In genomic region chr9:69823179-69823966, GRCm38 (mm10) we compare ENCODE assay signal across 22 mouse cellular contexts.
DNase-seq lines count a peak whose midpoint lies in the region; ATAC-seq and TF ChIP-seq lines count a peak whose summit lies in the region.
"Had no signal": no experiment of that assay in that cellular context is flagged by ENCODE, and none has a peak within 500 bp of the region (broad histone marks: within the 10 kb centered on the region; RNA-seq: fewer than 3 reads in every experiment).

No protein-coding gene starts in this region.

- no peaks in the 10 kb centered on the region for H3K9me3 ChIP-seq in forebrain, embryonic 14.5 days (replicated peaks; ENCODE audit: control insufficient read depth, low read length)
- no peaks in the 10 kb centered on the region for H3K9me3 ChIP-seq in forebrain, embryonic 16.5 days (ENCODE audit: control insufficient read depth, low read length)
- H3K9me3 ChIP-seq in CH12.LX (replicated peaks; ENCODE audit: low read length): no peaks in the 10 kb centered on the region
- no peaks in the 10 kb centered on the region for H3K9me3 ChIP-seq in hindbrain, embryonic 10.5 days
- H3K9me3 ChIP-seq: embryonic facial prominence, embryonic 12.5 days; forebrain, embryonic 15.5 days; megakaryocyte, embryonic 14.5 days had no signal

- no peak overlapping the region for H3K27ac ChIP-seq in forebrain, embryonic 14.5 days (ENCODE audit: low read depth, low read length)
- H3K27ac ChIP-seq in forebrain, embryonic 16.5 days (ENCODE audit: low read length): no peak overlapping the region
- no peak overlapping the region for H3K27ac ChIP-seq in CH12.LX (ENCODE audit: insufficient read depth, low read depth)
- no peak overlapping the region for H3K27ac ChIP-seq in hindbrain, embryonic 10.5 days
- H3K27ac ChIP-seq: embryonic facial prominence, embryonic 12.5 days; forebrain, embryonic 15.5 days; kidney, postnatal 0 days had no signal

- TF ChIP-seq RAD21 in CH12.LX (IDR thresholded peaks at IDR 0.05; ENCODE audit: low read depth, low read length): no peak

- H3K4me3 ChIP-seq in forebrain, embryonic 14.5 days (ENCODE audit: low read depth, low read length): no peak overlapping the region
- H3K4me3 ChIP-seq in forebrain, embryonic 16.5 days (replicated peaks; ENCODE audit: low read length): no peak overlapping the region
- H3K4me3 ChIP-seq in CH12.LX (replicated peaks in 1 of 3; ENCODE audit: low read depth in 2 of 3, low read length in 2 of 3, poor library complexity in 1 of 3): no peak overlapping the region
- no peak overlapping the region for H3K4me3 ChIP-seq in hindbrain, embryonic 10.5 days
- H3K4me3 ChIP-seq: embryonic facial prominence, embryonic 12.5 days; erythroblast, embryonic 14.5 days; forebrain, embryonic 15.5 days; megakaryocyte, embryonic 14.5 days had no signal

- peaks cover 54% of the 10 kb centered on the region for H3K27me3 ChIP-seq in forebrain, embryonic 14.5 days (replicated peaks; ENCODE audit: control insufficient read depth, insufficient read depth, low read length)
- H3K27me3 ChIP-seq in forebrain, embryonic 16.5 days (replicated peaks; ENCODE audit: control insufficient read depth, insufficient read depth, low read length): peaks cover 56% of the 10 kb centered on the region
- H3K27me3 ChIP-seq in CH12.LX (replicated peaks): no peaks in the 10 kb centered on the region
- no peaks in the 10 kb centered on the region for H3K27me3 ChIP-seq in hindbrain, embryonic 10.5 days (ENCODE audit: insufficient read depth, poor library complexity, severe bottlenecking)

- 75% methylated on average over 9 of the region's 9 CpGs for WGBS in forebrain, embryonic 14.5 days
- 67% methylated on average over 9 of the region's 9 CpGs for WGBS in forebrain, embryonic 16.5 days
- WGBS in hindbrain, embryonic 10.5 days: 82% methylated on average over 9 of the region's 9 CpGs

- no peaks in the 10 kb centered on the region for H3K4me1 ChIP-seq in forebrain, embryonic 14.5 days (ENCODE audit: control insufficient read depth, insufficient read depth, low read length)
- H3K4me1 ChIP-seq in forebrain, embryonic 16.5 days (replicated peaks; ENCODE audit: control insufficient read depth, insufficient read depth, low read length): no peaks in the 10 kb centered on the region; the same call in 1 of the 2 replicates
- H3K4me1 ChIP-seq in CH12.LX (ENCODE audit: control insufficient read depth in 1 of 2, insufficient read depth in 2 of 2): peaks cover 11 to 14% of the 10 kb centered on the region in 2 experiments
- H3K4me1 ChIP-seq in hindbrain, embryonic 10.5 days (replicated peaks): no peaks in the 10 kb centered on the region
- H3K4me1 ChIP-seq: embryonic facial prominence, embryonic 12.5 days; megakaryocyte, embryonic 14.5 days had no signal

- in situ Hi-C loops in CH12.LX (cut with MboI; ENCODE audit: low pct_ligation_motif_present, low pct_unique_long_range_greater_than_20kb, low sequenced_read_pairs): no loop called here

- peak; percentile 14 for DNase-seq in forebrain, embryonic 14.5 days (ENCODE audit: low spot score)
- DNase-seq in layer of hippocampus, postnatal 14 days (ENCODE audit: low spot score in 2 of 2): peak; percentile 20 to 22
- DNase-seq in layer of hippocampus, adult 11-12 months (ENCODE audit: low spot score): no peak
- no peak for DNase-seq in CH12.LX (ENCODE audit: extremely low read depth)
- peak; percentile 2 to 24 for DNase-seq in frontal cortex, postnatal 36 days (ENCODE audit: low spot score in 2 of 2)
- DNase-seq in embryo, embryonic 10.5 days (ENCODE audit: low spot score): no peak
- no peak for DNase-seq in hindbrain, embryonic 10.5 days (ENCODE audit: low spot score)
- DNase-seq: adrenal gland, postnatal 25 days; cerebellum, adult 9-10 months; gastrocnemius, postnatal 14 days; kidney, adult 18-20 months; lung, adult 18-20 months; spleen, adult 18-20 months; thymus, postnatal 36 days had no signal

- no peak for TF ChIP-seq EP300 in CH12.LX (IDR thresholded peaks at IDR 0.05; ENCODE audit: low read length)

- no peak overlapping the region for H3K9ac ChIP-seq in forebrain, embryonic 14.5 days (ENCODE audit: low read length)
- no peak overlapping the region for H3K9ac ChIP-seq in forebrain, embryonic 16.5 days (replicated peaks; ENCODE audit: low read depth, low read length)
- H3K9ac ChIP-seq in CH12.LX (ENCODE audit: insufficient read depth, low read depth): no peak overlapping the region
- H3K9ac ChIP-seq: embryonic facial prominence, embryonic 12.5 days; forebrain, embryonic 15.5 days had no signal

- H3K36me3 ChIP-seq in forebrain, embryonic 14.5 days (ENCODE audit: control insufficient read depth, insufficient read depth, low read length): no peaks in the 10 kb centered on the region
- H3K36me3 ChIP-seq in forebrain, embryonic 16.5 days (ENCODE audit: control insufficient read depth, insufficient read depth): no peaks in the 10 kb centered on the region
- no peaks in the 10 kb centered on the region for H3K36me3 ChIP-seq in CH12.LX (replicated peaks in 1 of 2; ENCODE audit: control insufficient read depth in 1 of 2, insufficient read depth in 1 of 2, low read length in 1 of 2)
- no peaks in the 10 kb centered on the region for H3K36me3 ChIP-seq in hindbrain, embryonic 10.5 days
- H3K36me3 ChIP-seq: embryonic facial prominence, embryonic 12.5 days; forebrain, embryonic 15.5 days had no signal

- no peak overlapping the region for H3K4me2 ChIP-seq in forebrain, embryonic 14.5 days (ENCODE audit: low read length)
- H3K4me2 ChIP-seq in forebrain, embryonic 16.5 days (ENCODE audit: low read length): no peak overlapping the region
- no peak overlapping the region for H3K4me2 ChIP-seq in CH12.LX (ENCODE audit: insufficient read depth, low read depth, poor library complexity, severe bottlenecking)
- H3K4me2 ChIP-seq: embryonic facial prominence, embryonic 12.5 days; forebrain, embryonic 15.5 days; liver, embryonic 11.5 days had no signal

- no peak for TF ChIP-seq CTCF in CH12.LX (conservative IDR thresholded peaks at IDR 0.05 in 1 of 2, IDR thresholded peaks at IDR 0.05 in 1 of 2; ENCODE audit: low read depth in 2 of 2, low read length in 2 of 2)

- dilution Hi-C loops in CH12.LX (cut with MboI; ENCODE audit: extremely low pct_ligation_motif_present, extremely low pct_unique_long_range_greater_than_20kb, low sequenced_read_pairs): no loop called here

- ATAC-seq in forebrain, embryonic 14.5 days: no peak
- no peak for ATAC-seq in forebrain, embryonic 16.5 days
- ATAC-seq: forebrain, embryonic 15.5 days; midbrain, embryonic 16.5 days had no signal

- no peaks in the 10 kb centered on the region for H3K79me2 ChIP-seq in CH12.LX (replicated peaks; ENCODE audit: control insufficient read depth, extremely low read depth, insufficient read depth, poor library complexity, severe bottlenecking)

- no peak for TF ChIP-seq POLR2A in CH12.LX (IDR thresholded peaks at IDR 0.05; ENCODE audit: low read depth, low read length)

TF ChIP-seq in CH12.LX, 34 proteins besides CTCF, POLR2A, EP300 and RAD21:
- TF ChIP-seq HCFC1 (IDR thresholded peaks at IDR 0.05; ENCODE audit: low read depth, low read length): no peak
- TF ChIP-seq JUN (IDR thresholded peaks at IDR 0.05; ENCODE audit: insufficient read depth, low read depth, low read length): no peak
- TF ChIP-seq JUND (conservative IDR thresholded peaks at IDR 0.05; ENCODE audit: low read depth, low read length): no peak
- TF ChIP-seq TBP (conservative IDR thresholded peaks at IDR 0.05; ENCODE audit: low read depth, low read length): peak; percentile 93
- no peak for TF ChIP-seq ZNF384 (IDR thresholded peaks at IDR 0.05; ENCODE audit: low read depth, low read length)
- no peak for TF ChIP-seq GABPA (IDR thresholded peaks at IDR 0.05; ENCODE audit: insufficient replicate concordance, low read depth, low read length)
- TF ChIP-seq MYC (IDR thresholded peaks at IDR 0.05; ENCODE audit: low read depth, low read length): no peak
- TF ChIP-seq ZC3H11A (IDR thresholded peaks at IDR 0.05; ENCODE audit: low read depth, low read length): no peak
- TF ChIP-seq MAFK (IDR thresholded peaks at IDR 0.05; ENCODE audit: insufficient replicate concordance, low read length): no peak
- TF ChIP-seq CHD2 (IDR thresholded peaks at IDR 0.05; ENCODE audit: low read length): no peak
- TF ChIP-seq CHD1 (IDR thresholded peaks at IDR 0.05; ENCODE audit: low read depth, low read length): no peak
- no peak for TF ChIP-seq MAZ (IDR thresholded peaks at IDR 0.05; ENCODE audit: low read depth, low read length)
- TF ChIP-seq ZMIZ1 (IDR thresholded peaks at IDR 0.05; ENCODE audit: low read depth, low read length): no peak
- no peak for TF ChIP-seq IRF4 (IDR thresholded peaks at IDR 0.05; ENCODE audit: low read depth, low read length)
- TF ChIP-seq BHLHE40 (IDR thresholded peaks at IDR 0.05; ENCODE audit: low read depth, low read length): peak; percentile 24; the same call in 1 of the 2 replicates
- no peak for TF ChIP-seq KAT2A (IDR thresholded peaks at IDR 0.05; ENCODE audit: insufficient replicate concordance, low read length)
- no peak for TF ChIP-seq NRF1 (IDR thresholded peaks at IDR 0.05; ENCODE audit: low read depth, low read length)
- TF ChIP-seq ELF1 (IDR thresholded peaks at IDR 0.05; ENCODE audit: low read depth, low read length): peak; percentile 33; the same call in 1 of the 2 replicates
- TF ChIP-seq MAX (IDR thresholded peaks at IDR 0.05; ENCODE audit: low read length): no peak

Comparison
In these comparisons a context has a peak if more than half of its experiments do, and no peak if none do; other contexts are left out.
1. DNase-seq: peak in forebrain, embryonic 14.5 days (single experiment), layer of hippocampus, postnatal 14 days (2 of 2) and frontal cortex, postnatal 36 days (2 of 2); none in layer of hippocampus, adult 11-12 months (single experiment), CH12.LX (single experiment), embryo, embryonic 10.5 days (single experiment) and hindbrain, embryonic 10.5 days (single experiment).